Mouse (Mus musculus): ENCODE measurements around the gene Nup205. TPM values are rescaled to one million over a fixed set of nuclear protein-coding genes. Genes with fewer than 3 reads are reported as not detected.
"Not testable (repeated sequence)": the region's sequence is repeated elsewhere in the genome, so short reads cannot be mapped to it uniquely, and the experiment has no call there.

Nup205 gene
- polyA plus RNA-seq, 1 experiment = 19.7 TPM

- H3K27me3 ChIP-seq (ENCODE audit: control insufficient read depth, insufficient read depth, insufficient read length) = peaks cover 6% of the 10 kb centered on the region
- H3K36me3 ChIP-seq (ENCODE audit: control insufficient read depth, insufficient read depth) = no peaks in the 10 kb centered on the region
- H3K4me2 ChIP-seq (ENCODE audit: low read depth) = no peak overlapping the region
- no peak overlapping the region for H3ac ChIP-seq (ENCODE audit: control insufficient read depth, insufficient read length)
- H3K4me3 ChIP-seq = no peak overlapping the region
- TF ChIP-seq POLR2A (IDR thresholded peaks at IDR 0.05; ENCODE audit: insufficient read length, low read depth) (no peak), MYOD1 (IDR thresholded peaks at IDR 0.05; ENCODE audit: control insufficient read depth in 1 of 3, insufficient read length in 2 of 3, low read depth in 2 of 3) (no peak), MYOG (IDR thresholded peaks at IDR 0.05; ENCODE audit: control insufficient read depth in 1 of 3, insufficient read depth in 1 of 3, insufficient read length in 2 of 3, low read depth in 2 of 3) (no peak), REST (IDR thresholded peaks at IDR 0.05; ENCODE audit: insufficient read depth, insufficient read length) (no peak), E2F4 (IDR thresholded peaks at IDR 0.05; ENCODE audit: insufficient read depth) (no peak), TCF12 (IDR thresholded peaks at IDR 0.05; ENCODE audit: insufficient read depth, poor library complexity, severe bottlenecking) (no peak), TCF3 (IDR thresholded peaks at IDR 0.05; ENCODE audit: insufficient read length, low read depth) (no peak), USF1 (IDR thresholded peaks at IDR 0.05; ENCODE audit: low read depth) (no peak), MAX (IDR thresholded peaks at IDR 0.05; ENCODE audit: low read depth) (no peak), SRF (IDR thresholded peaks at IDR 0.05; ENCODE audit: control insufficient read depth, insufficient read length, low read depth) (no peak), POLR2AphosphoS2 (IDR thresholded peaks at IDR 0.05; ENCODE audit: insufficient read length, low read depth) (no peak), CEBPB (IDR thresholded peaks at IDR 0.05; ENCODE audit: insufficient read depth, poor library complexity, severe bottlenecking) (no peak)
- H3K79me2 ChIP-seq (ENCODE audit: control insufficient read depth, insufficient read depth) = no peaks in the 10 kb centered on the region
Observed at GRCm38 (mm10) chr6:35154540-35154939, 22.7 kb upstream of the Nup205 start.

- Histone ChIP-seq H3K27me3 (ENCODE audit: control insufficient read depth, insufficient read depth, insufficient read length) (no peaks in the 10 kb centered on the region), H3K36me3 (ENCODE audit: control insufficient read depth, insufficient read depth) (no peaks in the 10 kb centered on the region), H3K4me3 (no peak overlapping the region), H3ac (ENCODE audit: control insufficient read depth, insufficient read length) (no peak overlapping the region), H3K79me2 (ENCODE audit: control insufficient read depth, insufficient read depth) (no peaks in the 10 kb centered on the region), H3K4me2 (ENCODE audit: low read depth) (no peak overlapping the region)
- no peak for TF ChIP-seq USF1 (IDR thresholded peaks at IDR 0.05; ENCODE audit: low read depth)
- no peak for TF ChIP-seq POLR2A (IDR thresholded peaks at IDR 0.05; ENCODE audit: insufficient read length, low read depth)
- TF ChIP-seq MYOD1 (IDR thresholded peaks at IDR 0.05; ENCODE audit: control insufficient read depth in 1 of 3, insufficient read length in 2 of 3, low read depth in 2 of 3) = no peak
- TF ChIP-seq TCF3 (IDR thresholded peaks at IDR 0.05; ENCODE audit: insufficient read length, low read depth) = no peak
- TF ChIP-seq SRF (IDR thresholded peaks at IDR 0.05; ENCODE audit: control insufficient read depth, insufficient read length, low read depth) = no peak
- no peak for TF ChIP-seq E2F4 (IDR thresholded peaks at IDR 0.05; ENCODE audit: insufficient read depth)
- TF ChIP-seq REST (IDR thresholded peaks at IDR 0.05; ENCODE audit: insufficient read depth, insufficient read length) = no peak
- TF ChIP-seq MAX (IDR thresholded peaks at IDR 0.05; ENCODE audit: low read depth) = no peak
- TF ChIP-seq MYOG (IDR thresholded peaks at IDR 0.05; ENCODE audit: control insufficient read depth in 1 of 3, insufficient read depth in 1 of 3, insufficient read length in 2 of 3, low read depth in 2 of 3) = no peak
- TF ChIP-seq POLR2AphosphoS2 (IDR thresholded peaks at IDR 0.05; ENCODE audit: insufficient read length, low read depth) = no peak
- no peak for TF ChIP-seq CEBPB (IDR thresholded peaks at IDR 0.05; ENCODE audit: insufficient read depth, poor library complexity, severe bottlenecking)
- no peak for TF ChIP-seq TCF12 (IDR thresholded peaks at IDR 0.05; ENCODE audit: insufficient read depth, poor library complexity, severe bottlenecking)
Observed at GRCm38 (mm10) chr6:35169250-35169649, 8.0 kb upstream of the Nup205 start.

GRCm38 (mm10) chr6:35172028-35172427 lies 5.2 kb upstream of the Nup205 start:
- not testable (repeated sequence) for H3K27me3 ChIP-seq (ENCODE audit: control insufficient read depth, insufficient read depth, insufficient read length); H3K4me2 ChIP-seq (ENCODE audit: low read depth); H3K4me3 ChIP-seq; H3K36me3 ChIP-seq (ENCODE audit: control insufficient read depth, insufficient read depth); H3ac ChIP-seq (ENCODE audit: control insufficient read depth, insufficient read length); H3K79me2 ChIP-seq (ENCODE audit: control insufficient read depth, insufficient read depth)

GRCm38 (mm10) chr6:35173181-35173580 lies 4.0 kb upstream of the Nup205 start:
- TF ChIP-seq TCF3 (IDR thresholded peaks at IDR 0.05; ENCODE audit: insufficient read length, low read depth) (no peak), USF1 (IDR thresholded peaks at IDR 0.05; ENCODE audit: low read depth) (no peak), POLR2A (IDR thresholded peaks at IDR 0.05; ENCODE audit: insufficient read length, low read depth) (no peak), CEBPB (IDR thresholded peaks at IDR 0.05; ENCODE audit: insufficient read depth, poor library complexity, severe bottlenecking) (no peak), TCF12 (IDR thresholded peaks at IDR 0.05; ENCODE audit: insufficient read depth, poor library complexity, severe bottlenecking) (no peak), POLR2AphosphoS2 (IDR thresholded peaks at IDR 0.05; ENCODE audit: insufficient read length, low read depth) (no peak), REST (IDR thresholded peaks at IDR 0.05; ENCODE audit: insufficient read depth, insufficient read length) (no peak), SRF (IDR thresholded peaks at IDR 0.05; ENCODE audit: control insufficient read depth, insufficient read length, low read depth) (no peak), MAX (IDR thresholded peaks at IDR 0.05; ENCODE audit: low read depth) (no peak), MYOD1 (IDR thresholded peaks at IDR 0.05; ENCODE audit: control insufficient read depth in 1 of 3, insufficient read length in 2 of 3, low read depth in 2 of 3) (no peak), E2F4 (IDR thresholded peaks at IDR 0.05; ENCODE audit: insufficient read depth) (no peak), MYOG (IDR thresholded peaks at IDR 0.05; ENCODE audit: control insufficient read depth in 1 of 3, insufficient read depth in 1 of 3, insufficient read length in 2 of 3, low read depth in 2 of 3) (no peak)
- Histone ChIP-seq H3K36me3 (ENCODE audit: control insufficient read depth, insufficient read depth) (no peaks in the 10 kb centered on the region), H3ac (ENCODE audit: control insufficient read depth, insufficient read length) (no peak overlapping the region), H3K4me2 (ENCODE audit: low read depth) (no peak overlapping the region), H3K27me3 (ENCODE audit: control insufficient read depth, insufficient read depth, insufficient read length) (no peaks in the 10 kb centered on the region), H3K79me2 (ENCODE audit: control insufficient read depth, insufficient read depth) (peaks cover 12% of the 10 kb centered on the region), H3K4me3 (no peak overlapping the region)

- H3ac ChIP-seq (ENCODE audit: control insufficient read depth, insufficient read length) = peak overlapping the region; percentile 85
- peaks cover 57% of the 10 kb centered on the region for H3K79me2 ChIP-seq (ENCODE audit: control insufficient read depth, insufficient read depth)
- H3K27me3 ChIP-seq (ENCODE audit: control insufficient read depth, insufficient read depth, insufficient read length) = no peaks in the 10 kb centered on the region
- TF ChIP-seq MYOD1 (IDR thresholded peaks at IDR 0.05; ENCODE audit: control insufficient read depth in 1 of 3, insufficient read length in 2 of 3, low read depth in 2 of 3) (peak in 1 of 3 experiments; percentile 10), USF1 (IDR thresholded peaks at IDR 0.05; ENCODE audit: low read depth) (no peak)
- H3K4me3 ChIP-seq = peak overlapping the region; percentile 71
- no peaks in the 10 kb centered on the region for H3K36me3 ChIP-seq (ENCODE audit: control insufficient read depth, insufficient read depth)
- peak overlapping the region; percentile 84 for H3K4me2 ChIP-seq (ENCODE audit: low read depth)
Observed at GRCm38 (mm10) chr6:35177650-35178272, 540 bp downstream of the Nup205 start.

GRCm38 (mm10) chr6:35179299-35179698 lies 2.1 kb downstream of the Nup205 start:
- H3K4me2 ChIP-seq (ENCODE audit: low read depth); H3ac ChIP-seq (ENCODE audit: control insufficient read depth, insufficient read length); H3K27me3 ChIP-seq (ENCODE audit: control insufficient read depth, insufficient read depth, insufficient read length); H3K4me3 ChIP-seq; H3K36me3 ChIP-seq (ENCODE audit: control insufficient read depth, insufficient read depth): not testable (repeated sequence)
- peaks cover 69% of the 10 kb centered on the region for H3K79me2 ChIP-seq (ENCODE audit: control insufficient read depth, insufficient read depth)
